Mouse (Mus musculus): ENCODE measurements around the gene Gm10229. TPM values are rescaled to one million over a fixed set of nuclear protein-coding genes. Genes with fewer than 3 reads are reported as not detected.

Gene Gm10229
- not detected in 4 replicates for total RNA-seq (2023; ENCODE audit: inconsistent age)

GRCm38 (mm10) chr16:89014984-89015383 lies at the start of gene Gm10229:
Gm10229 (plus strand) TSS chr16:89015284.

GRCm38 (mm10) chr16:89010659-89011058 lies 4.4 kb upstream of the Gm10229 start, which contains the start of gene Krtap22-2:
Krtap22-2 (minus strand) TSS chr16:89010759.

GRCm38 (mm10) chr16:89031399-89031798 lies 16.3 kb downstream of the Gm10229 start, which contains the start of gene Krtap6-1:
Krtap6-1 (plus strand) TSS chr16:89031699.

GRCm38 (mm10) chr16:89041372-89041771 lies 26.3 kb downstream of the Gm10229 start, which contains the start of gene Gm10228:
Gm10228 (minus strand) TSS chr16:89041472.

GRCm38 (mm10) chr16:89047783-89048182 lies 32.7 kb downstream of the Gm10229 start, which contains the start of gene Krtap6-5:
Krtap6-5 (minus strand) TSS chr16:89047883.

GRCm38 (mm10) chr16:89063902-89064301 lies 48.8 kb downstream of the Gm10229 start, which contains the start of gene 1110025L11Rik:
1110025L11Rik (minus strand) TSS chr16:89064002.

Other genes starting within 250 kb of the Gm10229 start
- gene 2310057N15Rik, start 241.1 kb upstream of the Gm10229 start, total RNA-seq (2023; ENCODE audit: inconsistent age), result not detected in 4 replicates
- gene Gm5965, start 237.4 kb upstream of the Gm10229 start, total RNA-seq (2023; ENCODE audit: inconsistent age), result not detected in 4 replicates
- not detected in 4 replicates for gene Gm20741, start 203.1 kb upstream of the Gm10229 start, total RNA-seq (2023; ENCODE audit: inconsistent age)
- not detected in 4 replicates for gene Krtap15, start 195.1 kb upstream of the Gm10229 start, total RNA-seq (2023; ENCODE audit: inconsistent age)
- gene Krtap14, start 189.1 kb upstream of the Gm10229 start, total RNA-seq (2023; ENCODE audit: inconsistent age), result not detected in 4 replicates
- gene Krtap19-1, start 145.9 kb upstream of the Gm10229 start, total RNA-seq (2023; ENCODE audit: inconsistent age), result not detected in 4 replicates
- gene Krtap19-2, start 141.0 kb upstream of the Gm10229 start, total RNA-seq (2023; ENCODE audit: inconsistent age), result not detected in 4 replicates
- gene Krtap19-3, start 137.2 kb upstream of the Gm10229 start, total RNA-seq (2023; ENCODE audit: inconsistent age), result not detected in 4 replicates
- gene Krtap19-4, start 130.2 kb upstream of the Gm10229 start, total RNA-seq (2023; ENCODE audit: inconsistent age), result not detected in 4 replicates
- gene Krtap19-5, start 118.8 kb upstream of the Gm10229 start, total RNA-seq (2023; ENCODE audit: inconsistent age), result not detected in 4 replicates
- not detected in 4 replicates for gene Krtap19-9b, start 83.0 kb upstream of the Gm10229 start, total RNA-seq (2023; ENCODE audit: inconsistent age)
- gene Krtap16-3, start 52.4 kb upstream of the Gm10229 start, total RNA-seq (2023; ENCODE audit: inconsistent age), result not detected in 4 replicates
- gene Krtap22-2, start 4.5 kb upstream of the Gm10229 start, total RNA-seq (2023; ENCODE audit: inconsistent age), result not detected in 4 replicates
- gene Krtap6-1, start 16.4 kb downstream of the Gm10229 start, total RNA-seq (2023; ENCODE audit: inconsistent age), result not detected in 4 replicates
- not detected in 4 replicates for gene Gm10228, start 26.2 kb downstream of the Gm10229 start, total RNA-seq (2023; ENCODE audit: inconsistent age)
- gene Krtap6-5, start 32.6 kb downstream of the Gm10229 start, total RNA-seq (2023; ENCODE audit: inconsistent age), result not detected in 4 replicates
- gene 1110025L11Rik, start 48.7 kb downstream of the Gm10229 start, total RNA-seq (2023; ENCODE audit: inconsistent age), result not detected in 4 replicates
- not detected in 4 replicates for gene Krtap6-3, start 68.7 kb downstream of the Gm10229 start, total RNA-seq (2023; ENCODE audit: inconsistent age)
- not detected in 4 replicates for gene Gm6358, start 125.6 kb downstream of the Gm10229 start, total RNA-seq (2023; ENCODE audit: inconsistent age)
- not detected in 4 replicates for gene Gm10061, start 135.8 kb downstream of the Gm10229 start, total RNA-seq (2023; ENCODE audit: inconsistent age)
- not detected in 4 replicates for gene Gm9789, start 142.7 kb downstream of the Gm10229 start, total RNA-seq (2023; ENCODE audit: inconsistent age)
- not detected in 4 replicates for gene Gm7735, start 154.2 kb downstream of the Gm10229 start, total RNA-seq (2023; ENCODE audit: inconsistent age)
- not detected in 4 replicates for gene 1110057P08Rik, start 159.5 kb downstream of the Gm10229 start, total RNA-seq (2023; ENCODE audit: inconsistent age)
- not detected in 4 replicates for gene Krtap20-2, start 190.6 kb downstream of the Gm10229 start, total RNA-seq (2023; ENCODE audit: inconsistent age)

All from B cell, adult (primary cell).